Mouse (Mus musculus) limb, embryonic 14.5 days (tissue): ENCODE results near the gene Gas6. TPM values are rescaled to one million over a fixed set of nuclear protein-coding genes. Genes with fewer than 3 reads are reported as not detected.

ENCODE experiments used
- ATAC-seq: fragments of 200-750 bp; cut with Nextera tagmentation; 2 replicates; pipeline ENCODE4 v1.8.0; 2017; ENCODE audit warnings: low read depth, moderate number of reproducible peaks, moderate TSS enrichment; ENCODE audit not compliant: low FRiP score
- DNase-seq: peaks from one replicate; pipeline ENCODE4 v3.0.0-alpha.2; 2015; ENCODE audit warnings: low spot score
- H3K27ac ChIP-seq: fragments of 300-500 bp; sonication (generic); replicated peaks from 2 replicates; pipeline ENCODE4 v1.5.1; 2014; ENCODE audit warnings: low read depth, mild to moderate bottlenecking, low read length, moderate library complexity, mixed read lengths
- H3K27me3 ChIP-seq: fragments of 300-500 bp; sonication (generic); 2 replicates; pipeline ENCODE4 v1.6.1; 2014; ENCODE audit warnings: low read length, mixed read lengths; ENCODE audit not compliant: control insufficient read depth, insufficient read depth
- H3K36me3 ChIP-seq: fragments of 300-500 bp; sonication (generic); 2 replicates; pipeline ENCODE4 v1.6.1; 2014; ENCODE audit warnings: mild to moderate bottlenecking, low read length, moderate library complexity, mixed read lengths; ENCODE audit not compliant: control insufficient read depth, insufficient read depth
- H3K4me1 ChIP-seq: fragments of 300-500 bp; sonication (generic); 2 replicates; pipeline ENCODE4 v1.6.1; 2014; ENCODE audit warnings: antibody characterized with exemption, low read length, mixed read lengths; ENCODE audit not compliant: control insufficient read depth, insufficient read depth
- H3K4me2 ChIP-seq: fragments of 300-500 bp; sonication (generic); replicated peaks from 2 replicates; pipeline ENCODE4 v1.6.1; 2014; ENCODE audit warnings: low read depth, mild to moderate bottlenecking, low read length, moderate library complexity; ENCODE audit not compliant: severe bottlenecking
- H3K4me3 ChIP-seq: fragments of 300-500 bp; sonication (generic); replicated peaks from 2 replicates; pipeline ENCODE4 v1.5.1; 2014; ENCODE audit warnings: low read length
- H3K9ac ChIP-seq: fragments of 300-500 bp; sonication (generic); 2 replicates; pipeline ENCODE4 v1.6.1; 2014; ENCODE audit warnings: mild to moderate bottlenecking, low read depth, low read length, moderate library complexity; ENCODE audit not compliant: severe bottlenecking
- H3K9me3 ChIP-seq: fragments of 300-500 bp; sonication (generic); 2 replicates; pipeline ENCODE4 v1.6.1; 2016; ENCODE audit warnings: low read length; ENCODE audit not compliant: control insufficient read depth
- POLR2A ChIP-seq: fragments of 200-500 bp; IDR thresholded peaks from 2 replicates; pipeline ENCODE4 v1.8.0; 2012; ENCODE audit warnings: inconsistent platforms, mild to moderate bottlenecking, moderate library complexity, borderline replicate concordance; ENCODE audit not compliant: insufficient read depth, insufficient read length; ENCODE audit errors: extremely low read depth
- WGBS: fragments of 180-500 bp; shearing (Covaris S2); extraction: QIAGEN DNeasy Blood & Tissue Kit; methylation state at CpG from one replicate; pipeline ENCODE4 v1.1.7; 2014; 5-methylcytosine and 5-hydroxymethylcytosine counted together
- polyA plus RNA-seq, 2 experiments: library from polyadenylated mRNA; depleted of rRNA in 1 of 2; stranded (reverse) in 1 of 2; unstranded in 1 of 2; fragments of >200 nt; fragmentation: Nextera tagmentation in 1 of 2; extraction: Ambion mirVana in 1 of 2; gene quantifications; 2 replicates each; pipeline versions ENCODE4 v1.2.1 to v1.2.3; 2012 to 2014

The Gas6 gene
- polyA plus RNA-seq, 2 experiments, result 32.7 to 48.6 TPM

DNA sequence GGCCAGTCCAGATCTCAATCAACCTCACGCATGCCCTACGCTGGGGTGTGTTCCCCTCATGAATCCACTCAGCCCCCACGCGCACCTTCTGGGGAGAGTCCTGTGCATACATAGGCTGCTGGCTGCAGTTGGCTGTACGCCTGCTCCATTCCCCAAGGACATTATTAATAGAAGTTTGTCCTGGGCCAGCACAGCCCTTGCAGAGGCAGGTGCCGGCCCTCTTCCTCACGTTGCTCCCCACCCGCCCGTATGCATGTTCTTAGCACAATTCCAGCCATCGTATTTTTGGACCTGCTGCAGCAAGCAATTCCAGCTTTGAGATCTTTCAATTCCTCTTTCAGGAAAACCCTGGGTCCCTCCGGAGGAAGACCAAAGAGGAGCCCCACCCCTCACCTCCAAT lies 1.3 kb downstream of the Gas6 start:
- peak; percentile 40 for DNase-seq
- Histone ChIP-seq H3K4me1 (peaks cover 5% of the 10 kb centered on the region; the same call in 1 of the 2 replicates), H3K27me3 (peaks cover 33% of the 10 kb centered on the region), H3K9me3 (no peaks in the 10 kb centered on the region), H3K36me3 (no peaks in the 10 kb centered on the region), H3K4me2 (peak overlapping the region; percentile 83; the same call in 1 of the 2 replicates), H3K27ac (no peak overlapping the region), H3K4me3 (peak overlapping the region; percentile 51), H3K9ac (no peak overlapping the region)
- peak; percentile 27; the same call in 1 of the 2 replicates for ATAC-seq
- no peak for TF ChIP-seq POLR2A
- WGBS, result 33% methylated on average over 11 of the region's 11 CpGs

DNA sequence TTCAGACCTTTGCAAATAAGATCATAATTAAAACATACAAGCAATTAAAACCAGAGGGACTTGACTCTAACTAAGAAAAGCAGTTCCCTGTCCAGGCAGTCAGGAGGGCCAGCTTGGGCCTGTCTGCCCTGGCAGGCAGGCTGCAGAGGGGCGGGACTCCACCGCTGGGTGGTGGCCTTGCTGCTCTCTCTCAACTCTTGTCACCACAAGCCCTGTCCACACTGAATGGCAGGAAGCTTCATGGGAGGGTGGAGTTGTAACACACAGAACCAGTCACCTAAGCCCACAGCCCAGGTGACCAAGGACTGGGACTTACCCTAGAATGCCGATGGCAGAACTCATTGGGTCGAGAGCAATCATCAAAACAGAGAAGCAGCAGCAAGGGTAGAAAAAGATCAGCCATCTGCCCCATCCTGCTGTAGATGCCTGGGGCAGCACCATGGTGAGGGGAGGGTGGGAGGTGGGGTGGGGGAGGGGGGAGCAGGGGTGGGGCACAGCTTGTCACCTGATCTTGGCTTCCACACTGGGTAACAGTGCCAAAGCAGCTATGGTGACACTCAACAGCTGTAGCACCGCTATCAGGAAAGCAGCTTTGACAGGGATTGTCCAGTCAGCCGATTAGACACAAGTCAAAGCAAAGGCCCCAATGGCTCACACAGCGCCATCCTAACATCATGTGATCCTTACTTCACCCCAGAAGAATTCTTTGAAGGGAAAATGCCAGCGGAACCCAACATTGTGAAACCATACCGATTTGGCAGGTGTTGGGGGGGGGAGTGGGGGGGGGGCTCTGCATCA lies 1.9 kb downstream of the Gas6 start:
- 50% methylated on average over 9 of the region's 9 CpGs for WGBS
- Histone ChIP-seq H3K4me1 (peaks cover 5% of the 10 kb centered on the region; the same call in 1 of the 2 replicates), H3K9me3 (no peaks in the 10 kb centered on the region), H3K4me2 (no peak overlapping the region), H3K27ac (no peak overlapping the region), H3K27me3 (peaks cover 33% of the 10 kb centered on the region), H3K9ac (0 out of 2 replicates have a peak overlapping the region, but pooled peaks have one; percentile 7), H3K36me3 (no peaks in the 10 kb centered on the region), H3K4me3 (no peak overlapping the region)
- DNase-seq, result peak; percentile 12
- peak; percentile 56 for ATAC-seq
- no peak for TF ChIP-seq POLR2A

DNA sequence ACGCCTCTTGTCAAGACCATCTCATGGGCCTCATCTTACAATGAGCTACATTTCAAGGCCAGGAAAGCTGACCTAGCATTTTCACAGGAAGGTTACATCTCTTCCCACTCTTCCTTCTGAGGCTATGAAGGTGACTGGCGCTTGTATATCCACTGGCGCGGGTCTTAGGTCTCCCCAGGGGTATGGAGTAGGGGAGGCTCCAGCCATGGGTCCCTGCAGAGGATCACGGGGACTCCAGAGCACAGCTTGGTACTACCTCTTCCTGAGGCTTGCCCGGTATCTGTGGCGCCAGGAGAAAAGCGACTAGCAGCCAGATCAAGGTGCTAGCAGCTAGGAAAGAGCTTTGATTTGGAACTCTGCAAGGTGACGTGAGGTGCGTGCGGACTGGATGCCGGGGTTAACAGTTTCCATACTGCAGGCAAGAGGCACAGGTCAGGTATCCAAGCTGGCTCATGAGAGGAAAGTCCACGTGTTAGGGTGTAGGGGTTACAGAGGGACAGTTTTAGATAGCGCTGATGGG lies 2.7 kb downstream of the Gas6 start:
- Histone ChIP-seq H3K27ac (no peak overlapping the region), H3K36me3 (no peaks in the 10 kb centered on the region), H3K27me3 (peaks cover 33% of the 10 kb centered on the region), H3K4me1 (peaks cover 5% of the 10 kb centered on the region; the same call in 1 of the 2 replicates), H3K9me3 (no peaks in the 10 kb centered on the region), H3K9ac (no peak overlapping the region), H3K4me3 (no peak overlapping the region), H3K4me2 (no peak overlapping the region)
- WGBS, result 80% methylated on average over 14 of the region's 14 CpGs
- TF ChIP-seq POLR2A, result no peak
- ATAC-seq (no peak), DNase-seq (no peak)

DNA sequence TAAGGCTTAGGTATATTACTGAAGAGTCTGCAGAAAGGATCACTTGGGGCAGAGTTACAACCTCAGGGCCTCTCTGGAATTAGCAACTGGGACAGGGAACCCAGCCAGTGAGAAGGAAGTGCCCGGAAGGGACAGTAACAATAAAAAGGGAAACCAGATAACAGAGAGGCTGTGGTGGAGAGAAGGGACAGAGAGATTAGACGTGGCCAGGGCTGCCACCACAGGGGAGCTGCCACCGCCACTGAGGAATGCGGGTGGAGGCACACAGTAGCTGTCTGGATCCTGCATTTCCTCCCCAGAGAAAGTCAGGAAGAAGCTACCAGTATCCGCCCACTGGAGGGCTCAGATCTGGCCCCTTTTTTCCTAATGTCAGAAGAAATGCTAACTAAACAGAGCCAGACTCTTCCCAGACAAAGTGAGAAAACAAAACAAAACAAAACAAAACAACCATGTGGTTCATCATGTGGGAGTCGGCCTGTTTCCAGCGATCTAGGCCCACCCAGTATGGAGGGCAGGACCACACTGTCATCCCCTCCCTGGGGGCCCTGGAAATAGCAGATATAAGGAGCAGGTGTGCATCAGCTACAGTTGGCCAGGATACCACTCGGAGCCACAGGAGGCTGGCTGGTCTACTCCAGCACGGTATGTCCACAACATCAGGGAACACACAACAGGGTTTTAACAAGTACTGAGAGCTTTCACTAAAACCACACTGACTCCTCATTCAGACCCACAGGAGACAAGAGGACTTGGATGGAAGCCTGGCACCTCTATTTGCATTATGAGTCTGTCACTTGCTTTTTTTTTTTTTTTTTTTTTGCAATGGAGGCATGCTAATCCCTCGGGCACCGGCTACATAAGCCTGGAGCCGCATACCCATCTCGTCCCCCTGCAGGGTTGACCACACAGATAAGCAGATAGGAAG lies 4.0 kb downstream of the Gas6 start:
- no peak for ATAC-seq
- peaks cover 26% of the 10 kb centered on the region for H3K27me3 ChIP-seq
- H3K4me3 ChIP-seq, result no peak overlapping the region
- H3K27ac ChIP-seq, result no peak overlapping the region
- WGBS, result 43% methylated on average over 13 of the region's 13 CpGs
- H3K9ac ChIP-seq, result no peak overlapping the region
- no peak for TF ChIP-seq POLR2A
- peaks cover 5% of the 10 kb centered on the region; the same call in 1 of the 2 replicates for H3K4me1 ChIP-seq
- H3K36me3 ChIP-seq, result no peaks in the 10 kb centered on the region
- H3K9me3 ChIP-seq, result no peaks in the 10 kb centered on the region
- no peak for DNase-seq
- no peak overlapping the region for H3K4me2 ChIP-seq

DNA sequence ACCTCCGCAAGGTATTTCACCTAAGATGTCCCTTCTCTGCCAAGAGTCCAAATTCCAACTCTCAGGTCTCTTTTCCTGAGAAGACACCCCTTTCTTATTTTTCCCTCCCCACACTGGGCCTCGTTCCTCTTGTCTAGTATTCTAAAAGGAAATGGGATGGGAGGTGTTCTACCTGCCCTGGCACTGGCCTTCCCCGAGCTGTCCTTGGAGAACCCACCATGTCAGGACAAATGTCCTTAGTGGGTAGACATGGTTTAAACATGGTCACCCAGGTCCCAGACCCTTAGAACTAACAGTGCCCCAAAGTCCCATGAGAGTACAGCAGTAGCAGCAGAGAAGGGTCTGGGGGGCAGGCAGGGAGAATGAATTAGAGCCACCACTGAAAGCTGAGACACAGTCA lies 4.9 kb downstream of the Gas6 start:
- Histone ChIP-seq H3K27ac (no peak overlapping the region), H3K36me3 (no peaks in the 10 kb centered on the region), H3K4me2 (no peak overlapping the region), H3K27me3 (peaks cover 17% of the 10 kb centered on the region), H3K9ac (no peak overlapping the region), H3K4me1 (peaks cover 5% of the 10 kb centered on the region; the same call in 1 of the 2 replicates), H3K9me3 (no peaks in the 10 kb centered on the region), H3K4me3 (no peak overlapping the region)
- DNase-seq (no peak), ATAC-seq (no peak)
- 88% methylated on average over 3 of the region's 3 CpGs for WGBS
- no peak for TF ChIP-seq POLR2A
